Mouse (Mus musculus) liver, embryonic 15.5 days (tissue): ENCODE results near the gene Tctn3. TPM values are rescaled to one million over a fixed set of nuclear protein-coding genes. Genes with fewer than 3 reads are reported as not detected.

Experiments
- ATAC-seq: fragments of 200-750 bp; cut with Nextera tagmentation; 2 replicates; pipeline ENCODE4 v1.8.0; 2017; ENCODE audit warnings: moderate number of reproducible peaks, mild to moderate bottlenecking, moderate library complexity; ENCODE audit not compliant: insufficient read depth
- H3K27ac ChIP-seq: fragments of 300-500 bp; sonication (generic); replicated peaks from 2 replicates; pipeline ENCODE4 v1.5.1; 2015; ENCODE audit warnings: mild to moderate bottlenecking, inconsistent platforms
- H3K27me3 ChIP-seq: fragments of 300-500 bp; sonication (generic); 2 replicates; pipeline ENCODE4 v1.6.1; 2015; ENCODE audit warnings: mild to moderate bottlenecking, inconsistent platforms
- H3K36me3 ChIP-seq: fragments of 300-500 bp; sonication (generic); replicated peaks from 2 replicates; pipeline ENCODE4 v1.6.1; 2015; ENCODE audit warnings: moderate library complexity, mild to moderate bottlenecking, inconsistent platforms
- H3K4me1 ChIP-seq: fragments of 300-500 bp; sonication (generic); replicated peaks from 2 replicates; pipeline ENCODE4 v1.6.1; 2015; ENCODE audit warnings: inconsistent platforms
- H3K4me2 ChIP-seq: fragments of 300-500 bp; sonication (generic); 2 replicates; pipeline ENCODE4 v1.6.1; 2015; ENCODE audit warnings: moderate library complexity, mild to moderate bottlenecking, inconsistent platforms
- H3K4me3 ChIP-seq: fragments of 300-500 bp; sonication (generic); replicated peaks from 2 replicates; pipeline ENCODE4 v1.5.1; 2015; ENCODE audit warnings: mild to moderate bottlenecking, inconsistent platforms
- H3K9ac ChIP-seq: fragments of 300-500 bp; sonication (generic); 2 replicates; pipeline ENCODE4 v1.6.1; 2015; ENCODE audit warnings: moderate library complexity, mild to moderate bottlenecking, inconsistent platforms
- H3K9me3 ChIP-seq: fragments of 300-500 bp; sonication (generic); replicated peaks from 2 replicates; pipeline ENCODE4 v1.6.1; 2016; ENCODE audit warnings: inconsistent platforms
- WGBS: fragments of 180-500 bp; shearing (Covaris S2); methylation state at CpG from one replicate; pipeline ENCODE4 v1.1.7; 2015; ENCODE audit warnings: mixed read lengths; ENCODE audit not compliant: insufficient replicate concordance; 5-methylcytosine and 5-hydroxymethylcytosine counted together
- polyA plus RNA-seq: library from polyadenylated mRNA; unstranded; fragments of >200 nt; fragmentation: Nextera tagmentation; extraction: Ambion mirVana; gene quantifications from 2 replicates; pipeline ENCODE4 v1.2.1, GENCODE M21; 2015

Gene Tctn3
- polyA plus RNA-seq, 1 experiment from 2014 or later = 2.0 TPM

- no peak overlapping the region for H3K27ac ChIP-seq
- H3K4me2 ChIP-seq = no peak overlapping the region
- H3K4me3 ChIP-seq = no peak overlapping the region
- H3K27me3 ChIP-seq = no peaks in the 10 kb centered on the region
- H3K9ac ChIP-seq = no peak overlapping the region
- no peaks in the 10 kb centered on the region for H3K9me3 ChIP-seq
- no peak for ATAC-seq
- 90% methylated on average over 8 of the region's 8 CpGs for WGBS
- peaks cover 76% of the 10 kb centered on the region for H3K36me3 ChIP-seq
- peaks cover 37% of the 10 kb centered on the region for H3K4me1 ChIP-seq
Observed at GRCm38 (mm10) chr19:40555136-40555535, 56.9 kb downstream of the Tctn3 start.

GRCm38 (mm10) chr19:40554343-40554742 is 57.7 kb downstream of the Tctn3 start:
- H3K27me3 ChIP-seq = no peaks in the 10 kb centered on the region
- no peak overlapping the region for H3K4me2 ChIP-seq
- peaks cover 37% of the 10 kb centered on the region for H3K4me1 ChIP-seq
- H3K4me3 ChIP-seq = no peak overlapping the region
- H3K9ac ChIP-seq = no peak overlapping the region
- ATAC-seq = no peak
- H3K9me3 ChIP-seq = no peaks in the 10 kb centered on the region
- H3K36me3 ChIP-seq = peaks cover 76% of the 10 kb centered on the region
- WGBS = 83% methylated on average over 11 of the region's 11 CpGs
- peak overlapping the region; percentile 85 for H3K27ac ChIP-seq

GRCm38 (mm10) chr19:40553849-40554248 is 58.2 kb downstream of the Tctn3 start:
- Histone ChIP-seq H3K36me3 (peaks cover 76% of the 10 kb centered on the region), H3K27ac (peak overlapping the region; percentile 85), H3K4me1 (peaks cover 37% of the 10 kb centered on the region), H3K4me2 (peak overlapping the region; percentile 44; the same call in 1 of the 2 replicates), H3K9me3 (no peaks in the 10 kb centered on the region), H3K9ac (no peak overlapping the region), H3K4me3 (no peak overlapping the region), H3K27me3 (no peaks in the 10 kb centered on the region)
- WGBS = 88% methylated on average over 6 of the region's 6 CpGs
- ATAC-seq = no peak

- ATAC-seq = peak; percentile 97
- Histone ChIP-seq H3K36me3 (peaks cover 73% of the 10 kb centered on the region), H3K27ac (peak overlapping the region; percentile 85), H3K9ac (0 out of 2 replicates have a peak overlapping the region, but pooled peaks have one; percentile 35), H3K9me3 (no peaks in the 10 kb centered on the region), H3K4me1 (peaks cover 37% of the 10 kb centered on the region), H3K4me3 (0 out of 2 replicates have a peak overlapping the region, but pooled peaks have one; percentile 2), H3K4me2 (peak overlapping the region; percentile 44), H3K27me3 (no peaks in the 10 kb centered on the region)
- 64% methylated on average over 14 of the region's 14 CpGs for WGBS
Observed at GRCm38 (mm10) chr19:40553014-40553789, 58.8 kb downstream of the Tctn3 start.

GRCm38 (mm10) chr19:40549516-40550135 is 62.4 kb downstream of the Tctn3 start:
- no peak for ATAC-seq
- 72% methylated on average over 6 of the region's 6 CpGs for WGBS
- peaks cover 28% of the 10 kb centered on the region for H3K4me1 ChIP-seq
- no peaks in the 10 kb centered on the region for H3K9me3 ChIP-seq
- H3K4me3 ChIP-seq = no peak overlapping the region
- peaks cover 39% of the 10 kb centered on the region for H3K36me3 ChIP-seq
- H3K4me2 ChIP-seq = no peak overlapping the region
- H3K9ac ChIP-seq = no peak overlapping the region
- H3K27ac ChIP-seq = no peak overlapping the region
- H3K27me3 ChIP-seq = peaks cover 5% of the 10 kb centered on the region; the same call in 1 of the 2 replicates

- Histone ChIP-seq H3K27me3 (peaks cover 5% of the 10 kb centered on the region; the same call in 1 of the 2 replicates), H3K36me3 (peaks cover 33% of the 10 kb centered on the region), H3K4me2 (no peak overlapping the region), H3K4me3 (no peak overlapping the region), H3K4me1 (peaks cover 22% of the 10 kb centered on the region), H3K9me3 (no peaks in the 10 kb centered on the region), H3K27ac (no peak overlapping the region), H3K9ac (no peak overlapping the region)
- no peak for ATAC-seq
- WGBS = 45% methylated on average over 5 of the region's 5 CpGs
Observed at GRCm38 (mm10) chr19:40548796-40549515, 63.1 kb downstream of the Tctn3 start.

- WGBS = 74% methylated on average over 6 of the region's 6 CpGs
- H3K27ac ChIP-seq = no peak overlapping the region
Observed at GRCm38 (mm10) chr19:40548386-40548785, 63.6 kb downstream of the Tctn3 start.

More at GRCm38 (mm10) chr19:40548386-40548785, 63.6 kb downstream of the Tctn3 start:
- no peak overlapping the region for H3K9ac ChIP-seq
- peaks cover 27% of the 10 kb centered on the region for H3K36me3 ChIP-seq
- H3K9me3 ChIP-seq = no peaks in the 10 kb centered on the region
- H3K4me3 ChIP-seq = no peak overlapping the region
- H3K4me2 ChIP-seq = no peak overlapping the region
- H3K27me3 ChIP-seq = peaks cover 5% of the 10 kb centered on the region; the same call in 1 of the 2 replicates
- H3K4me1 ChIP-seq = peaks cover 16% of the 10 kb centered on the region
- ATAC-seq = no peak

Other genes with a start within 250 kb of the Tctn3 start
- gene Sorbs1, start 98.5 kb downstream of the Tctn3 start, polyA plus RNA-seq = 34.9 and 36.7 TPM in 2 replicates
- 29.0 and 33.1 TPM in 2 replicates for gene Aldh18a1, start 23.8 kb downstream of the Tctn3 start, polyA plus RNA-seq
- gene Entpd1, start 133 bp upstream of the Tctn3 start, polyA plus RNA-seq = 3.8 and 4.7 TPM in 2 replicates
- 0.59 and 0.85 TPM in 2 replicates for gene Cc2d2b, start 136.5 kb upstream of the Tctn3 start, polyA plus RNA-seq
- gene Ccnj, start 219.0 kb upstream of the Tctn3 start, polyA plus RNA-seq = 3.4 TPM in 2 replicates